Mouse (Mus musculus) stomach, embryonic 16.5 days (tissue): ENCODE results near the gene Clstn1. TPM values are rescaled to one million over a fixed set of nuclear protein-coding genes. Genes with fewer than 3 reads are reported as not detected.

Experiments used
- ATAC-seq: fragments of 200-750 bp; cut with Nextera tagmentation; 2 replicates; pipeline ENCODE4 v1.8.0; 2017; ENCODE audit warnings: moderate number of reproducible peaks, moderate TSS enrichment; ENCODE audit not compliant: insufficient read depth, low FRiP score
- H3K27ac ChIP-seq: fragments of 300-500 bp; sonication (generic); 2 replicates; pipeline ENCODE4 v1.5.1; 2014; ENCODE audit warnings: low read length
- H3K27me3 ChIP-seq: fragments of 300-500 bp; sonication (generic); 2 replicates; pipeline ENCODE4 v1.6.1; 2014; ENCODE audit warnings: low read length, control low read depth, mixed read lengths; ENCODE audit not compliant: control insufficient read depth, insufficient read depth
- H3K36me3 ChIP-seq: fragments of 300-500 bp; sonication (generic); 2 replicates; pipeline ENCODE4 v1.6.1; 2014; ENCODE audit warnings: low read length; ENCODE audit not compliant: control insufficient read depth, insufficient read depth
- H3K4me1 ChIP-seq: fragments of 300-500 bp; sonication (generic); 2 replicates; pipeline ENCODE4 v1.6.1; 2014; ENCODE audit warnings: low read length, control low read depth, mixed read lengths; ENCODE audit not compliant: control insufficient read depth, insufficient read depth
- H3K4me2 ChIP-seq: fragments of 300-500 bp; sonication (generic); 2 replicates; pipeline ENCODE4 v1.6.1; 2014; ENCODE audit warnings: low read depth, low read length, mixed read lengths
- H3K4me3 ChIP-seq: fragments of 300-500 bp; sonication (generic); replicated peaks from 2 replicates; pipeline ENCODE4 v1.5.1; 2014; ENCODE audit warnings: mild to moderate bottlenecking, low read length
- H3K9ac ChIP-seq: fragments of 300-500 bp; sonication (generic); 2 replicates; pipeline ENCODE4 v1.6.1; 2014; ENCODE audit warnings: low read length
- H3K9me3 ChIP-seq: fragments of 300-500 bp; sonication (generic); replicated peaks from 2 replicates; pipeline ENCODE4 v1.6.1; 2016; ENCODE audit warnings: low read length, control low read depth; ENCODE audit not compliant: control insufficient read depth
- WGBS: fragments of 180-500 bp; shearing (Covaris S2); extraction: QIAGEN DNeasy Blood & Tissue Kit; methylation state at CpG from one replicate; pipeline ENCODE4 v1.1.7; 2014; 5-methylcytosine and 5-hydroxymethylcytosine counted together
- polyA plus RNA-seq: library from polyadenylated mRNA; unstranded; fragments of >200 nt; fragmentation: Nextera tagmentation; extraction: Ambion mirVana; gene quantifications from 2 replicates; pipeline ENCODE4 v1.2.1, GENCODE M21; 2015

Clstn1 gene
- polyA plus RNA-seq, 1 experiment from 2014 or later: 14.7 TPM

GRCm38 (mm10) chr4:149586783-149587595, 721 bp downstream of the Clstn1 start:
- H3K27ac ChIP-seq: no peak overlapping the region
- no peaks in the 10 kb centered on the region for H3K36me3 ChIP-seq
- H3K9ac ChIP-seq: peak overlapping the region; percentile 93
- peak; percentile 37; the same call in 1 of the 2 replicates for ATAC-seq
- peak overlapping the region; percentile 78 for H3K4me3 ChIP-seq
- no peaks in the 10 kb centered on the region; the same call in 1 of the 2 replicates for H3K9me3 ChIP-seq
- WGBS: under 1% methylated on average over 72 of the region's 72 CpGs
- peaks cover 18% of the 10 kb centered on the region; the same call in 1 of the 2 replicates for H3K27me3 ChIP-seq
- H3K4me1 ChIP-seq: peaks cover 13% of the 10 kb centered on the region
- H3K4me2 ChIP-seq: peak overlapping the region; percentile 99

- H3K9ac ChIP-seq: peak overlapping the region; percentile 93
- peak overlapping the region; percentile 78 for H3K4me3 ChIP-seq
- 5% methylated on average over 24 of the region's 24 CpGs for WGBS
- peaks cover 18% of the 10 kb centered on the region; the same call in 1 of the 2 replicates for H3K27me3 ChIP-seq
- H3K4me1 ChIP-seq: peaks cover 15% of the 10 kb centered on the region
- peak; percentile 27; the same call in 1 of the 2 replicates for ATAC-seq
- no peak overlapping the region for H3K27ac ChIP-seq
- peak overlapping the region; percentile 99 for H3K4me2 ChIP-seq
- H3K36me3 ChIP-seq: no peaks in the 10 kb centered on the region
- no peaks in the 10 kb centered on the region; the same call in 1 of the 2 replicates for H3K9me3 ChIP-seq
Observed at GRCm38 (mm10) chr4:149587596-149588168, 1.4 kb downstream of the Clstn1 start.

DNA sequence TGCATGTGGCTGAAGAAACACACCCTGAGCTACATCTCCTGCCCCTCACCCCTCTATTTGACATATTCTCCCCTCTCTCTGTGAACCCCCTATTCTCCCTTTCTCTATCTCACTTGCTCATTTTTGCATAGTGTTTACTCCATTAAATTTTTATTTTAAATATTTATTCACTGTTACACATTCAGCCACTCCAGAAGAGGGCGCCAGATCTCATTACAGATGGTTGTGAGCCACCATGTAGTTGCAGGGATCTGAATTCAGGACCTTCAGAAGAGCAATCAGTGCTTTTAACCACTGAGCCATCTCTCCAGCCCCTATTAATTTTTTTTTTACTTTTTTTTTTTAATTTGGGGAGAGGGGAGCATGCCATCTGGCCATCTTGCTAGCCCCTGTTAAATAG, 3.9 kb downstream of the Clstn1 start:
- H3K9me3 ChIP-seq: no peaks in the 10 kb centered on the region; the same call in 1 of the 2 replicates
- no peak overlapping the region for H3K9ac ChIP-seq
- H3K4me3 ChIP-seq: no peak overlapping the region
- no peaks in the 10 kb centered on the region for H3K36me3 ChIP-seq
- peaks cover 13% of the 10 kb centered on the region; the same call in 1 of the 2 replicates for H3K27me3 ChIP-seq
- H3K4me2 ChIP-seq: no peak overlapping the region
- H3K4me1 ChIP-seq: peaks cover 15% of the 10 kb centered on the region
- no peak for ATAC-seq
- 78% methylated on average over 1 of the region's 1 CpGs for WGBS
- H3K27ac ChIP-seq: no peak overlapping the region

GRCm38 (mm10) chr4:149591486-149591885, 5.2 kb downstream of the Clstn1 start:
- Histone ChIP-seq H3K27me3 (peaks cover 11% of the 10 kb centered on the region; the same call in 1 of the 2 replicates), H3K9ac (no peak overlapping the region), H3K36me3 (no peaks in the 10 kb centered on the region), H3K4me3 (no peak overlapping the region), H3K9me3 (no peaks in the 10 kb centered on the region; the same call in 1 of the 2 replicates), H3K27ac (no peak overlapping the region), H3K4me2 (no peak overlapping the region), H3K4me1 (peaks cover 15% of the 10 kb centered on the region)
- 88% methylated on average over 2 of the region's 2 CpGs for WGBS
- ATAC-seq: no peak

DNA sequence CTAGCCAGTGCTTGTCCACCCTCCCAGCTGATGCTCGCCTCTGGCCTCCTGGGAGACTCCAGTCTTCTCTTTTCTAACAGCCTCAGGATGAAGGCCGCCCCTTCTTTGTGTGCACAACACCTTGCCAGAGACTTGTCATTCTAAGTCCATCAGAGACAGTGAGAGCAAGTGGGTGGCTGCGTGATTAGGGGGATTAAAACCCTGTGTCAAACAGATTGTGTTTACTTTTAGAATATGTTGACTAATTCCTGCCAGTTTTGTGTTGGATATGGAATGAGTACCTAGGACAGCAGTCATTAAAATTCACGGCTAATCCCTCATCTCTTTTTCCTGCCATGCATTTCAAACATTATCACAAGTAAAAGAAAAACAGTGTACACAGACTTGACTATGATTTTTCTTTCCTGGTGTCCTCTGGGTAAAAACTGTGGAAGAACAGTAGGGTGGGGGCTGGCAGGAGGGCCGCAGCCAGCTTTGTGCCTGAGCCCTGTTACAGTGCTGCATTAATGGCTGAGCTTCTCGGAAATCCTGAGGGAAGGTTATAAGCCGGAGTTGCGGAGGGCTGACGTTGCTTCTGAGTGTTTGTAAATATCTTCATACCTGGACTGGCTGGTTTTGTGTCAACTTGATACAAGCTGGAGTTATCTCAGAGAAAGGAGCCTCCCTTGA, 8.8 kb downstream of the Clstn1 start:
- no peak overlapping the region for H3K4me3 ChIP-seq
- 71% methylated on average over 9 of the region's 9 CpGs for WGBS

GRCm38 (mm10) chr4:149597641-149598208, 11.5 kb downstream of the Clstn1 start:
- Histone ChIP-seq H3K27ac (no peak overlapping the region), H3K4me1 (peaks cover 12% of the 10 kb centered on the region), H3K27me3 (no peaks in the 10 kb centered on the region), H3K9ac (no peak overlapping the region), H3K4me3 (no peak overlapping the region), H3K4me2 (no peak overlapping the region), H3K9me3 (no peaks in the 10 kb centered on the region), H3K36me3 (no peaks in the 10 kb centered on the region)
- 74% methylated on average over 12 of the region's 12 CpGs for WGBS
- ATAC-seq: no peak

More for the DNA sequence above, 8.8 kb downstream of the Clstn1 start:
- Histone ChIP-seq H3K27ac (no peak overlapping the region), H3K27me3 (no peaks in the 10 kb centered on the region), H3K36me3 (no peaks in the 10 kb centered on the region), H3K9ac (no peak overlapping the region), H3K4me2 (no peak overlapping the region), H3K4me1 (peaks cover 3% of the 10 kb centered on the region), H3K9me3 (no peaks in the 10 kb centered on the region; the same call in 1 of the 2 replicates)
- ATAC-seq: no peak

DNA sequence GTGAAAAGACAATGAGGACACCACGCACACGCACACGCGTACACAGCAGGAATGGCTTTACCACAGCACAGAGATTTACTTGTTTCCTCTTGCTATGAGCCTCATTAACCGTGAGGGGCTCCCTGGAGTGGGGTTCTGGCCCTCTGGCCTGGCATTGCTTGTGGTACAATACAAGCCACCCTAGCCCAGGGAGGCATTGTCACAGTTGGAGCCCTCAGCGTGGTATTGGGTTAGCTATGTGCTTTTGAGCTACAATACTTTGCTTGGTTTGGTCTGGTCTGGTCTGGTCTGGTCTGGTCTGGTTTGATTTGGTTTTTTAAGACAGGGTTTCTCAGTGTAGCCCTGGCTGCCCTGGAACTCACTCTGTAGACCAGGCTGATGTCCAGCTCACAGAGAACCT, 13.3 kb downstream of the Clstn1 start:
- no peak overlapping the region for H3K4me3 ChIP-seq
- no peak overlapping the region for H3K27ac ChIP-seq
- no peaks in the 10 kb centered on the region for H3K36me3 ChIP-seq
- no peak for ATAC-seq
- no peak overlapping the region for H3K9ac ChIP-seq
- no peaks in the 10 kb centered on the region for H3K9me3 ChIP-seq
- H3K4me2 ChIP-seq: no peak overlapping the region
- peaks cover 12% of the 10 kb centered on the region for H3K4me1 ChIP-seq
- no peaks in the 10 kb centered on the region for H3K27me3 ChIP-seq
- WGBS: 91% methylated on average over 6 of the region's 6 CpGs

- no peak overlapping the region for H3K9ac ChIP-seq
- peaks cover 12% of the 10 kb centered on the region for H3K4me1 ChIP-seq
- 79% methylated on average over 4 of the region's 4 CpGs for WGBS
- no peak overlapping the region for H3K4me2 ChIP-seq
- no peak overlapping the region for H3K27ac ChIP-seq
- H3K27me3 ChIP-seq: no peaks in the 10 kb centered on the region
- H3K4me3 ChIP-seq: no peak overlapping the region
- no peak for ATAC-seq
- no peaks in the 10 kb centered on the region for H3K9me3 ChIP-seq
- no peaks in the 10 kb centered on the region for H3K36me3 ChIP-seq
Observed at GRCm38 (mm10) chr4:149600130-149600529, 13.9 kb downstream of the Clstn1 start.
